Mouse (Mus musculus): ENCODE results near the gene Dnmt1.

- TF ChIP-seq HCFC1 (IDR thresholded peaks at IDR 0.05; ENCODE audit: borderline replicate concordance, insufficient read depth, low read length) (no peak), ZC3H11A (IDR thresholded peaks at IDR 0.05; ENCODE audit: borderline replicate concordance, low read depth, low read length) (no peak), MAFK (IDR thresholded peaks at IDR 0.05; ENCODE audit: insufficient read depth, low read depth, low read length) (no peak), ZNF384 (IDR thresholded peaks at IDR 0.05; ENCODE audit: low read depth, low read length) (no peak), CHD2 (IDR thresholded peaks at IDR 0.05; ENCODE audit: low read depth, low read length) (no peak)
Observed at GRCm38 (mm10) chr9:20892104-20892653, 67.5 kb downstream of the Dnmt1 start.
